Mouse (Mus musculus) cerebellum, postnatal 25 days (tissue): ENCODE measurements around the gene Brsk2.

ENCODE experiments used
- DNase-seq, 2 experiments: peaks; one replicate each; pipeline ENCODE4 v3.0.0; 2021; ENCODE audit warnings: mixed read lengths in 2 of 2

Brsk2 gene

GRCm38 (mm10) chr7:141956174-141956566, 6.6 kb downstream of the Brsk2 start:
- DNase-seq: peak; percentile 47 to 55

DNA sequence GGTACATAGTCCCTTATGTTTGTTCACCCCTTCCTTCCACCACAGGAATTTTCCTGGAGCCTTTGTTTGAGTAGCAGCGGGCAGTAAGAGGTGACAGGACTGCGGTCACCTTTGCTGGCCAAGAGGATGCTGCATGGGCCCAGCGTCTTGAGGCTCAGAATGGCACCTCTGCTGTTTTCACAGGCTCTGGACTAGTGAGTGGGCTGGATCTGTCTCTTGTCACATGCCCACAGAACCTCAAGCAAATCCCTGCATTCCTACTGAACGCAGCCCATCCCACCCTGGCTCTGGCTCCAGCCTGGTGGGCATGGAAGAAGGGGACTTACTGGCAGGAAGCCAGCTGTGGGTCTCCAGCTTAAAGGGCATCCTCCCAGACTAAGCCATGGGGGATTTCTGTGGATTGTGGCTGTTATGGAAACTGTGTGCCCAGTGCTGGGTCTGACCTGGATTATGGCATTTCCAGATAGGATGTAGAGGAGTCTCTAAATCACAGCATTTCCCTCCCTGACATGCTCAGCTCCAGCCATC, 8.0 kb downstream of the Brsk2 start:
- peak; percentile 21 to 22 for DNase-seq

DNA sequence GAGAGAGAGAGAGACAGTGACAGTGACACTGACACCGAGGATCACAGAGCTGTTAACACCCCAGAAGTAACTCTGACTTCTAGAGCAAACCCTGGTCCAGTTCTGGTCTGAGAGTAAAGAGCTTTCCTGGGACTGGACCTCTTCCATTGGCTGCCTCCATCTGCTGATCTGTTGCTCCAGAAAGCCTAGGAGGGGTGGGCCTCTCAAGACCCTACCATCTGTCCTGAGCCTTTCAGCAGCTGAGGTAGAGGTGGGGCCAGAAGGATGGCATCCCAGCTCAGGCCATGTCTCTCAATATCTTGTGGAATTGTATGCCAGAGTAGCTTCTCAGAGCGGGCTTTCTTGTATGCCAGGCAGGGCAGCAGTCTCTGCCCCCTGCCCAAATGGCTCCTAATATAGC, 8.7 kb downstream of the Brsk2 start:
- peak in 1 of 2 experiments; percentile 10 for DNase-seq

- peak in 1 of 2 experiments; percentile 7 for DNase-seq
These were observed 9.6 kb downstream of the Brsk2 start for GRCm38 (mm10) chr7:141959133-141959532.

GRCm38 (mm10) chr7:141960926-141961325, 11.4 kb downstream of the Brsk2 start:
- peak; percentile 59 to 71 for DNase-seq

GRCm38 (mm10) chr7:141961491-141961890, 11.9 kb downstream of the Brsk2 start:
- peak; percentile 69 to 72 for DNase-seq

GRCm38 (mm10) chr7:141962521-141962920, 13.0 kb downstream of the Brsk2 start:
- no peak for DNase-seq

DNA sequence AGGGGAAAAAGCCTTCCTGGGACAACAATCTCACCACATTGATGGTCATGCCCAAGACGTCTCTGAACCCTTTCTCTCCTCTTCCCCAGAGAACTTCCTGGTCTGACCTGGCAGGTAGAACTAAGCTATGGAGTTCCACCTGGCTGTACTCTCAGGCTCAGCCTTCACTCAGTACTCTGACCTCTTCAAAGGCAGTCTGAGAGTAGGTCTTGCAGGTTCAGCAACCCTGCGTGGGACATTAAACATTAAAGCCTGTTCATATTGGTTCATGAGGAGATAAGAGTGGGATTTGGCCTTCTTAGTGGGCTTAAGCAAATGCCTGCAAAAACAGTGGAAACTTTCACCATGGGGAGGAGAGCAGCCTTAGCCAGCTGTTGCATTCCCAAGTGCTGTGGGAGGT, 16.7 kb downstream of the Brsk2 start:
- no peak for DNase-seq

DNA sequence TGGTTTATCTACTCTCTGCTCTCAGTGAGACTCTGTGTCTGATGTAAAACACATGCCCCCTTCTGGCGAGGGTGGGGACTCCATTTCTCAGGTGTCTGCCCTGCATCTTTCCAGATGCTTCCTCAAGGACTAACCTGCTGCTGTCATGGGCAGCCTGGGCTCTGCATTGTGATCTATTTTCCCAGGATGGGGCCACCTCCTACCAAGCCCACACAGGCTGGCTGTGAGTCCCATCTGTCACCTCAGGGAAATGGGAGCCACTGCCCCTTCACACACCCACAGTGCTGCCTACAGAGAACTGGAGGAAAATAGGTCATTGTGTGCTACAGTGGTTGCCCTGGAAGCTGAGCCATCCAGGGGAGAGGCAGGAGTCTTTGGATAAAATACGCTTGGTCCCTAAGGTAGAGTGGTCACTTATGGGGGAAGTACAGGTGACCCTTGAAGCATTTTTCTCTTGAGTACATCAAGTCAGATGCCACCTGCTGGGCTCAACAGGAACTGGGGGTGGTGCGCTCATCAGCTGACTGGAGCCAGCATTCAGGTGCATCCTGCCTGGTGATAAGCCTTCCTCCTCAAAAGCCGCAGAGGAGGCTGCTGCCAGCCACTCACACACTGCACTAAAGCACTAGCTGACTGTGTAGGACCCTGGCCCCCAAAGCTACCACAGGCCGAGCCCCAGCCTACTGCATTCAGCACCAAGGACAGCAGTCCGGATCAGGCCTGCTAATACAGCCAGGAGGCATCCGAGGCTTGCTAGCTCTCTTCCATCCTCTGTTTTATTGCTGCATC, 23.5 kb downstream of the Brsk2 start:
- DNase-seq: peak; percentile 62 to 70

GRCm38 (mm10) chr7:141978003-141978402, 28.5 kb downstream of the Brsk2 start:
- peak in 1 of 2 experiments; percentile 46 for DNase-seq

DNA sequence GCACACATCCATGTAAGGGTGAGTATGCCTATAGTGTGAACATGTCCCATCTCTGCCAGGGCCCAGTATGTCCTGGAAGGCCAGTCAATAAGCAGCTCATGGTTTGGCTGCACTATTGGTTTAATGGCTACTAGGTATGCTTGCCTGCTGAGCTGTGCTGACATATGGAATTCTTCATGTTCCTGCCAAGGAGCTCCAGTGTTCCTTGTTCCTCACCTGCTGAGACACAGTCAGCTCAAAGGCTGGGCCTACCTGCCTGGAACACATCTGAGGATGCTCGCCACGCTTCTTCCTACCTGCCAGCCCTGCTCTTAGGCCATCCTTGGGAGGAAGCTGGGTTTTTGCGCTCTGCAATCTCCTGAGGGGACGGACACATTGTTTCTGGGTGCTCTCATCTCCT, 29.7 kb downstream of the Brsk2 start:
- DNase-seq: peak; percentile 47 to 62

DNA sequence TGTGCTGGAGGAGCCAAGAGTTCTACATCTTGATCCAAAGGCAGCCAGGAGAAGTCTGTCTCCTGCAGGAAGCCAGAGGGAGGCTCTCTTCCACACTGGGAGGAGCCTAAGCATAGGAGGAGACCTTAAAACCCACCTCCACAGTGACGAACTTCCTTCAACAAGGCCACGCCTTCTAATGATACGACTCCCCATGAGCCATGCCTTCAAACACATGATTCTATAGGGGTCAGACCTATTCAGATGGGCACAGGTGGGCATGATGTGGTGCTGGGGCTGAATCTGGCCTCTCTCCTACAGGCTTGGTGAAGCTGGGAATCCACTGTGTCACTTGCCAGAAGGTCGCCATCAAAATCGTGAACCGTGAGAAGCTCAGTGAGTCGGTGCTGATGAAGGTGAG, 31.7 kb downstream of the Brsk2 start:
- no peak for DNase-seq

- DNase-seq: peak; percentile 74 to 76
These were observed 38.8 kb downstream of the Brsk2 start for GRCm38 (mm10) chr7:141988314-141988806.

DNA sequence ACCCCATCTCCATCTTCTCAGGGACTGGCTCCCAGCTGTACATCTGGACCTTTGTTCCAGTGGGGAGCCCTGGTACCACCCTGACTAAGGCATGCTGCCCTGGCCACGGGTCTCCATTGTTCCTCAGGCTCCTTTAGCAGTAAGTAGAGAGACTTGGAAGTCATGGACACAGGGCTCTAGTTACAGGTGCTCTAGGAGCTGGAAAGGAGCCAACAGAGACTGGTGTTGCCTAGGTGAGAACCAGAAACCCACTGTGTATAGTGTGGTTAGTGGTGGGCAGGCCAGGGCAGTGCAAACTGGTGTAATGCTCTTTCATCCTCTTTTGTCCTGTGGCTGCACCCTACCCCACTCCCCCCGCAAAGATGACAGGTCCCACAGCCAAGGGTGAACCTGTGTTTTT, 41.6 kb downstream of the Brsk2 start:
- DNase-seq: peak in 1 of 2 experiments; percentile 17

- no peak for DNase-seq
These were observed 44.6 kb downstream of the Brsk2 start for GRCm38 (mm10) chr7:141994121-141994520.

DNA sequence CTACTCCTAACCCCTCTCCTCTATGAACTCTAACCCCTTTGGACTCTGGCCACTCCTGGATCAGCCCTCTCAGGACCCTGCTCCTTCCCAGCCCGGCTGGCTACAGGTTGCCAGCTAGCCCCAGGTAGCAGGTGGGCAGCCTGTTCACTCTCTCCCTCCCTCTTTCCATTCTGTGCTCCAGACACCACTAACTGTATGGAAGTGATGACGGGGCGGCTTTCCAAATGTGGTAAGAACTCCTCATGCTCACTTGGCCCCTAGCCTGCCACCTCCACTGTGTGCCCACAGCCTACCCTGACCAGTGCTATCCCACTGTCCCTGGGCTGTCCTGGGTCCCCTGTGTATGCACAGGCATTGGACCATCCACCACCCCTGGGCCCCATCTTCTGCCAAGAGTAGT, 51.1 kb downstream of the Brsk2 start:
- DNase-seq: peak; percentile 73 to 85

- DNase-seq: peak in 1 of 2 experiments; percentile 50
These were observed 52.2 kb downstream of the Brsk2 start for GRCm38 (mm10) chr7:142001597-142002340.

DNA sequence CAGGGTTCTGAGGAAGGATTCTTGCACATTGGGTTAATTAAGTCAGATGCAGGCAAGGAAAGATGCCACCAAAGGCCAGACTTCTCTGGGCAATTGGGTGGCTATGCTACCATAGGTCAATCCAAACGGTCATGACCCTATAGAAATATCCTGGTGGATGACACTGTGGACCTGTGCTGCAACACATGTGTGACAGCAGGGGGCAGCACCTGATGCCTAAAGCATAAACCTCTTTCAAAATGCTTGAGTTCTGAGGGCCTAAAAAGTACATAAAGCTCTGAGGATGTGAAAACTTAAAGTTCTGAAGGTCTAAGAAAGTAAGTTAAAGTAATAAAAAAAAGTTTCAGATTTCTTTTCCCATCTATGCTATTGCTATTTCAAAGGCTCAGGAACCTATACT, 67.0 kb downstream of the Brsk2 start:
- DNase-seq: peak; percentile 49 to 72

DNA sequence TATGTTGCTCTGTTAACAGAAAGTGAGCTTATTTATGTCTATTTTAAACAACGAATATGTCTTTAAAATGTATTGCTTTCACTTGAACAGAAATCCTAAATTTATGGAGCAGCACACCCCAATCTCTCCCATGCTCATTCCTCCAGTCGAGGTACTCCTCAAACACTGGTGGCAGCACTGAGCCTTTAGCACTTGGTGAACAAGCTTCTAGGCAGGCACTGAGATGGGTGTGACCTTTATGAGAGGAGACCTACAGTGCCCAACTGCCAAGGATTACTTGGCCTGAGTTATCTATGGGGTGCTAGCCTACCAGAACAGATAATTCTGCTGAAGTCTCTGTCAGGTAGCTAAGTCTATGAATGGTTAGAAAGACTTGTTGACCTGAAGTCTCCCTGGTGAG, 70.1 kb downstream of the Brsk2 start:
- no peak for DNase-seq

DNA sequence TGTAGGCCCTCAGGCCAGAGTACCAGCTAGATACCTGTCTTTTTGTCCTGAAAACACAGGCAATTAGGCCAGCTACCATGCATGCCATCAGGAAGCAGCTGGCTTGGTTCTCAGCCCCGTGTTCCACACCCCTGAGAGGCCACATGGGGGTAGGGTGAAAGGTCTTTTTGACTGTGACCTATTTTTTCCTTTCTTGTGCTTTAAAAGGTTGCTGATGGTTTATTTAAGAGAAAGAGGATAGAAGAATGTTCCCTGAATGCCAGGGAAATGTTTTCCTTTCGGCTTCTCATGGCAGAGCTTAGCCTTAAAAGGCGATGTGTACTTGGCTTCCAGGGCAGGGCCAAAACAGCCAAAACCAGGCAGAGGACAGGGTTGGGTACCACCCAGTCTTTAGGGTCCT, 71.3 kb downstream of the Brsk2 start:
- no peak for DNase-seq

- DNase-seq: no peak
These were observed 75.6 kb downstream of the Brsk2 start for GRCm38 (mm10) chr7:142025196-142025595.

GRCm38 (mm10) chr7:142025926-142026325, 76.4 kb downstream of the Brsk2 start:
- DNase-seq: no peak

GRCm38 (mm10) chr7:142030073-142030472, 80.5 kb downstream of the Brsk2 start:
- DNase-seq: no peak

- DNase-seq: peak; percentile 61 to 77
These were observed 84.6 kb downstream of the Brsk2 start for GRCm38 (mm10) chr7:142034198-142034597.
